Mouse (Mus musculus): ENCODE data around the gene Hddc2.

DNA sequence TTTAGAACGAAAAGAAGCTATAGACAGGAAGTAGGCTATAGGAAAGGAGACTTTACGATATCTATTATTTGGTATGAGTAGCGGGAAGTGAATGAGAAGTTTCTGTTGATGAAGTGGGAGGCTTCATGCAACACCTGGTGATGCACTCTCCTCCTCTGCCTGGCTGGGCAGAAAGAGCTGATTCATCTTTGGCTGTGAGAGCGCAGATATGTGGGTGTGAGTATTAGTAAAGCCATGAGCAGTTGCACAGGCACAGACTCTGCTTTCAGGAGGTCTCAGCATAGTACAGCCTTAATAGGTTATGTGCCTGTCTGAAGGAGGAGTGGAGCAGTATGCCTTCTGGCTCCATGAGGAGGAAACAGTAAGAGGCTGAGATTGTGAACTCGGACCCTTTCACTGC, 23.2 kb downstream of the Hddc2 start:
- TF ChIP-seq HCFC1 (IDR thresholded peaks at IDR 0.05; ENCODE audit: borderline replicate concordance, insufficient read depth, low read length) = no peak
- TF ChIP-seq ZC3H11A (IDR thresholded peaks at IDR 0.05; ENCODE audit: borderline replicate concordance, low read depth, low read length) = no peak
- TF ChIP-seq CHD2 (IDR thresholded peaks at IDR 0.05; ENCODE audit: low read depth, low read length) = no peak
- TF ChIP-seq MAFK (IDR thresholded peaks at IDR 0.05; ENCODE audit: insufficient read depth, low read depth, low read length) = no peak
